Mouse (Mus musculus): Measurements from ENCODE around the gene Tubb4a.

Gene Tubb4a

DNA sequence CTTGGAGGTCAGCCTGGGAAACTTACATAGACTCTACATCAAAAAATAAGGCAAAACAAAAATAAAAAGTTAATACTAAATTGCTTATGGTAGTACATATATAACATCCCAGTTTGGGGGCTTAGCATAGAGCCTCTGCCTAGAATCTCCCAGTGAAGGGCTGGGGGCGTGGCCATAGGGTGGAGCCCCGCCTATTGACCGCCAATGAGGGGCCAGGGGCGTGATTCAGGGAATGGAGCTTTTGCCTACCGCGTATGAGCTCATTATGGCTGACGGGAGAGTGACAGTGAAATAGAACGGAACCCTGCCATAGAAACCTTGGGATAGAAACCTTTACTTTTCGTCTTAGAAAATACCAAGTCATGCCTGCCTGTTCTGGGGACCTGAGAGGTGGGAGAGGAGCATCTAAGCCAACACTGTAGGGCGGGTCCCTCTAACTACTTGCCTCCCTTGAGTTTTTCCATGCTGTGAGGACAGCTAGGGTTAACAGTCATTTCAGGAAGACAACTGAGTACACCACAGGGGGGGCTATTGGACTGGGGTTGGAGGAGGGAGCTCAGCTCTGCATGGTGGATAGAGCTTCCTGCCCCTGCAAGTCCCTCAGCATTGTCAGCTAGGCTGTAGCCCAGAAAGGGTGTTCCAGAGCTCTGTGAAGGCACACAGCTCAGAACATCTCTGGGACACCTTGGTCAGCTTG is 12.2 kb upstream of the Tubb4a start:
- no peak for DNase-seq

DNA sequence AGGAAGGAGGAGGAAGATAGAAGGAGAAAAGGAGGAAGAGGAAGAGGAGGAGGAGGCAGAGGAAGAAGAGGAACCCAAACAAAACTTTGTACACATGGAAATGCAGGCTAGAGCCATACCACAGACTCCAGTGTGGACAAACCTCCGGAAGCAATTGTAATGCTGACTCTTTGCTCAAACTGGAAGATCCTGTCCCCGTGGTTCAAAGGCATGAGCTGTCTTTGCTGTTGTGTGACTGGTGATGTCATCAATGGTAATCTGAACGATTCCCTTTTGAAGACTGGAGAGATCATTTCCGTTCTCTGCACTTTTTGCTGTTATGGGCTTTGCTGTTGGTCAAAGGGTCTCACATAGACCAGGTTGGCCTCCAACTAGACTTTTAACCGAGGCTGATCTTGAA is 10.7 kb upstream of the Tubb4a start:
- no peak for DNase-seq

DNA sequence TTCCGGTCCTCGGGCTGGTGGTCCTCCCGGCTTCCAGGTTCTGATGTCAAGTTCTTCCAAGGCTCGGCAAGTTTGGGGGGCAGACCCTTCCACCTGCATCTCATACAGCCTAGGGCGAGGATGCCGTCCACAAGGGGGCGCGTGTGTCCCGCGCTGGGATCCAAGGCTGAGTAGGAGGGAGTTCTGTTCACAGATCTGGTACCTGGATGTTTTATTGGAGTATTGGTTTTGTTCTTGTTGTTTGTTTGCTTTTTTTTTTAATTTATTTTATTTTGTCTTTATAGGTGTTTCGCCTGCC is 9.0 kb upstream of the Tubb4a start:
- peak; percentile 92 for DNase-seq

DNA sequence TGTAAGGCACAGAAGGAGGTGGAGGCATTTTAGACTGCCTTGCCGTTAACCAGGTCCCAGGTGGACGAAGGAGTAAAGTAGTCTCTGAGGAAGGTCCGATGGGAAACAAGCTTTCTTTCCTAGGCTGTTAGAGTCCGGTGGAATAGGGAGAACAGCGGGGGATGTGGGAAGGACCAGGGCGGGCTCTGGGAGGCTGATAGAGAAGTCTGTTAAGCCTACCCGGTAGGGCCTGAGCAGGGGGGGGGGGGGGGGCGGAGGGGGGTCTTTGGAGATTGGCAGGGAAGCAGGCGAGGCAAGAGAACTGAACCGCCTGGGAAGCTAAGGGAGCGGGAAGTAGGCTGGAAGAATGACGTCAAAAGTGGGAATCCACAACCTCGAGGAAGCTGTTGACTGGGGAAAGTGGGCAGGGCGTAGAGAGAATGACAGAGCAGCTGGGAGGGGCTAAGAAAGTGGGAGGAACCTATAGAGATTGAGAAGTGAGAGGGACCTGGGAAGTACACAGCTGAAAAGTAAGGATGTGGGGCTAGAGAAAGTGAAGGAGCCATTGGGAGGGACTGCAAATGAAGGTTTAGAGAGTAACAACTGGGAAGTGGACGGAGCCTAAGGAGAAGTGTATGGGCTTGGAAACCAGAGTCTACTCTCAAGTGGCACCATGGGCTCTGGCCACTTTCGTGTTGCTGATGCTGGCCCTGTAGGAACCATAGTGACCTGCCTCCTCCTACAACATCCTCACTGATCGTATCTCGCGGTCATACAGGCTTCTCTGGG is 8.5 kb upstream of the Tubb4a start:
- DNase-seq: peak; percentile 92

DNA sequence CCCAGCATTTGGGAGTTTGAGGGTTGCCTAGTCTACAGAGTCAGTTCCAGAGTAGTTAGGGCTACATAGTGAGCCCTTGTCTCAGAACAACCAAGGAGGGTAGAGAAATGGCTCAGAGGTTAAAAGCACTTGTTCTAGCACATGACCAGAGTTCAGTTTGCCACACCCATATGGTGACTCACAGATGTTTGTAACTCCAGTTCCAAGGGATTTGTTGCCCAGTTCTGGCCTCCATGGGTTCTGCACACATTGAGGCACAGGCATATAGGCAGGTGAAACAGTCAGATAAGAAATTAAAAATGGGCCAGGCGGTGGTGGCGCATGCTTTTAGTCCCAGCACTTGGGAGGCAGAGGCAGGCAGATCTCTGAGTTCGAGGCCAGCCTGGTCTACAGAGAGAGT is 6.6 kb upstream of the Tubb4a start:
- DNase-seq: no peak

DNA sequence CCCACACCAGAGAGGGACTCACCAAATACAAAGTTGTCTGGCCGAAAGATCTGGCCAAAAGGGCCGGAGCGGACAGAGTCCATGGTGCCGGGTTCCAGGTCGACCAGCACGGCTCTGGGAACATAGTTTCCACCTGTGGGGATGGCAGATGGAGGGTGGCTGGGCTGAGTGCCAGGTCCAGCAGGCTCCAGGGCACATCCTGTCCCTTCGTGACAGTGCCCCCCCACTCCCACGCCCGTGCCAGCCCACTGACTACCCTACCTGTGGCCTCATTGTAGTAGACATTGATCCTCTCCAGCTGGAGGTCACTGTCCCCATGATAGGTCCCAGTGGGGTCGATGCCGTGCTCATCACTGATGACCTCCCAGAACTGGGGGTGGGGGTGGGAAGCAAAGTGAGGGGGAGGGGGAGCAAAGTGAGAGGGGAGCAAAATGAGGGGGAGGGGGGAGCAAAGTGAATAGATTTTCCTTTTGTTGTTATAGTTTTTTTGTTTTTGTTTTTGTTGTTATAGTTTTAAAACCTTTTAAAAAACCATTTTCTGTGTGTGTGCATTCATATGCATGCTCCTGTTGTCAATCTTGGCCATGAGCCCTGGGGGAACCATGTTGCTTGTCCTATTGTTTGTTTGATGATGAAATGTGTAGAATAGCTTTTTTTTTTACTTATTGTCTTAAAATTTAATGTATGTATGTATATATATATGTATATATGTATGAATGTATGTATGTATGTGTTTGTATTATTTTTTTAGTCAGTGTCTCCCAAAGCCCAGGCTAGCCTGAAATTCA is 1.4 kb downstream of the Tubb4a start:
- no peak for DNase-seq

DNA sequence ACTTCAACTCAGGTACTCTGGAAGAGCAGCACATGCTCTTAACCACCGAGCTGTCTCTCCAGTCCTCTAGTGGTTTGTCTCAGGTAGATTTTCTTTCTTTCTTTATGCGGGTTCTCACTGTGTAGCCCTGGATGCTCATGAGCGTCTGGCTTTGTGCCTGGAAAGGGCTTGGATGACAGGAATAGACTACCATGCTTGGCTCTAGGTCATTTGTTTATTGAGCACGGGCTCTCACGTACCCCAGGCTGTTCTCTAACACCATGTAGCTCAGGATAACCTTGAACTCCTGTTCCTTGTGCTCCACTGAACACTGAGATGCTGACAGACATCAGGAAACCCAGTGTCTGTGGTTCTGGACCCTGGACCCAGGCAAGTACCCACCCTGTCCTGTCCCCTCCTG is 5.1 kb downstream of the Tubb4a start:
- no peak for DNase-seq

DNA sequence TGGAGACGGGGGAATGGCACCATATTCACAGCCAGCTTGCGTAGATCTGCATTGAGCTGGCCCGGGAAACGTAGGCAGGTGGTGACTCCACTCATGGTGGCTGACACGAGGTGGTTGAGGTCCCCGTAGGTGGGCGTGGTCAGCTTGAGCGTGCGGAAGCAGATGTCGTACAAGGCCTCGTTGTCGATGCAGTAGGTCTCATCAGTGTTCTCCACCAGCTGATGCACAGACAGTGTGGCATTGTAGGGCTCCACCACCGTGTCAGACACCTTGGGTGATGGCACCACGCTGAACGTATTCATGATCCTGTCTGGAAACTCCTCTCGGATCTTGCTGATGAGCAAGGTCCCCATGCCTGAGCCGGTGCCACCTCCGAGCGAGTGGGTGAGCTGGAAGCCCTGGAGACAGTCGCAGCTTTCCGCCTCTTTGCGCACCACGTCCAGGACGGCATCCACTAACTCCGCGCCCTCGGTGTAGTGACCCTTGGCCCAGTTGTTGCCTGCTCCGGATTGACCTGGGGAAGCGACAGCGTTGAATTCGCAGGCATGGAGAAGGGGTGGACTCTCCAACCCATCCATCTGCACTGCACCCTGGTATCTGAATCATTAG is 6.2 kb downstream of the Tubb4a start:
- DNase-seq: no peak

DNA sequence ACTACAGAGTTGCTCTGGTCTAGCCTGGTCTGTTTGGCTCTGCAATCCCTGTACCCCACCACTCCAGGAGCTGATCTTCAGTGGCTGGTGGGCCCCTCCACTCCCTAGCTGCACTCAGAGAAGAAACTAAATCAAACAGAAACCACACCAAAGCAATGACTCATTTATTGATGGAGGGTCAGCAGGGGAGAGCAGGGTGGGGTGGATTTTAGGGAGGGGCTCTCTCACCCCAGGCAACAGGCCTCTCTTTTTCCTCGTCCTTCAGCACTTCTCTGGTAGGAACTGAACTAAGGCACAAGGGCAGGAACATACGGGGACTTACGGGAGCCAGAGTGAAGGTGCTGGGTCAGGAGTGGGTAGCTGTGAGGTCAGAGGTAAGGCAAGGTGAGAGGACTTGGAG is 7.7 kb downstream of the Tubb4a start:
- DNase-seq: no peak

DNA sequence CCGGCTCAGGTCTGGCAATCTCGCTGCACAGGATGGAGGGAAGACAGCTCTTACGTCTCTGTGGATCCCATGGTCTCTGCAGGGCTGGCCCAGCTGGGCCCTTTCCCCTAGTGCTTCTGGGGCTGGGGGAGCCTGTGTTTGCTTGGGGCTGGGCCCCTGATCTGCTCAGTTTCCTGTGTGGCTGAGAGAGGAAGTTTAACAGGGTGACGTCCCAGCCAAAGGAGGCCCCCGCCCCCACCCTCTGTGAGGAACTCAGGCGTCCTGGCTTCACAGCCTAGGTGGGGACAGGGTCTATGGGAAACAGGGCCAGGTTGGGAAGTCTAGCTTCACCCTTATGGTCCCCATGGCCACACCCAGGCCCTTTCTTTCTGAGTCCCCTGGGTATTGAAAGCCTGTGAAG is 9.2 kb downstream of the Tubb4a start, which contains the start of gene Dennd1c:
Gene Dennd1c, minus strand, starts transcription at position 179 of the 400 bp plus-strand sequence.
- peak; percentile 49 for DNase-seq

DNA sequence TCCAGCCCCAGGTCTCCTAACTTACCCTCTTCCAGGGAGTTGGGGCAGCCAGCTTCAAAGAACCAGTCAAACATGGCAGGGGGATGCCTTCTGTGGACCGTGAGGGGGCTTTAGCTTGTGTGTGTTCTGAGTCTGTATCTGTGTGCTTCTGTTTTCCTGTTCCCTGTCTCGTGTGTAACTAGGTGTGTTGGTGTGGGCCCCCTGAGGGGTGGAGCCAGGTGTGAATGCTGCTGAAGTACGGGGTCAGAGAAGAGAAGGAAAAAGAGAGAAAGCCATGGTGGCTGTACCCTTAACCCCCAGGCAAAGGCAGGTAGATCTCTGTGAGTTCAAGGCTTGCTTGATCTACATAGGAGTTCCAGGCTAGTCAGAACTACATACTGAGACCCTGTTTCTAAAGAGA is 10.7 kb downstream of the Tubb4a start:
- DNase-seq: no peak

DNA sequence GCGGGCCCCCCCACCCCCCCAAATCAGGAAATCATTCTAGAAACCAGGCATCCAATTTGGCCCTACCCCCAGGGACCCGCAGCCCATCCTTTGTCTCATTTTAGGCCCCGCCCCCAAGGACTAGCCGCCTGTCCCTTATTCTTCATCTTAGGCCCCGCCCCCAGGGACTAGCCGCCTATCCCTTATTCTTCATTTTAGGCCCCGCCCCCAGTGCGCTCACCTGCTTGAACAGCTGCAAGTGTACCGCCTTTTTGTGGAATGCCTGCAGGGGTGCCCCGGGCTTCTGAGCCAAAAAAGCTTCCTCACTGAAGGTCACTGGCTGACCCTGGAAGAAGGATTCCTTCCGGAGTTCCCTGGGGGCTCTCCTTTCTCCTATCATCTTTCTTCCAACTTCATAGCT is 16.9 kb downstream of the Tubb4a start:
- DNase-seq: peak; percentile 77

DNA sequence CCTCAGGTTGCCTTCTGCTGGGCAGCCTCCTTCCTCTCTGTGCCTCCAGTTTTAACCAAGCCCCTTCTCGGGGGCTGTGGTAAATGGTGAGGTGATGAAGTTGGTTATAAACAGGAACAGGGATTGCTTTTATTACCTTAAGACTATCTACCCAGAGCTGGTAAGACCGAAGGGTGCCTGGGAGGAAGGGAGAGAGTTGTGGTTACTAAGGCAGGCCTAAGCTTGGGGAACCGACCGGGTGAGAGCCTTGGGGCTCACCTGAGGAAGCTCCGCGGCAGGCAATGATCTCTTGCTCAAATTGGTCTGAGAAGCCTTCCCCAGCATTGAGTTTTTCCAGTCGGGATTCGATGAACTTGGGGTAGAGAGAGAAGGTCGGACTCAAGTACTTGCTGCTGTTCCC is 17.3 kb downstream of the Tubb4a start:
- DNase-seq: no peak

DNA sequence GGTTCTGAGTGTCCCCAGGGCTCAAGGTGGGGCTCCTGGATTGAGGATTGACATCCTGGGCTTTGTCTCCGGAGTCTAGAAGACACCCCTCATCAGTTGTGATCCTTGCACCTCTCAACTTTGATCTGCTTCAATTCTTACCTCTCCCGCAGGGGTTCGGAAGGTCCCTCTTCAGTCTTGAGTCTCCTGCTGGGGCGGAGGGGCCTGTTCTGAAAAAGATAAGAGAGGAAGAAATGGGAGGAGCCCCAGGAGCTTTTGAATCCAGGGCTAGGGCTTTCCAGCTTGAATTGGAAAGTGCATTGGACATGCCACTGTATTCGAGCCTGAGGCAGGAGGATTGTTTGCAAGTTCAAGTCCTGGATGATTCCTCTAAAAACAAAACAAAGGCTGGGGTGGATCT is 20.7 kb downstream of the Tubb4a start:
- DNase-seq: no peak

DNA sequence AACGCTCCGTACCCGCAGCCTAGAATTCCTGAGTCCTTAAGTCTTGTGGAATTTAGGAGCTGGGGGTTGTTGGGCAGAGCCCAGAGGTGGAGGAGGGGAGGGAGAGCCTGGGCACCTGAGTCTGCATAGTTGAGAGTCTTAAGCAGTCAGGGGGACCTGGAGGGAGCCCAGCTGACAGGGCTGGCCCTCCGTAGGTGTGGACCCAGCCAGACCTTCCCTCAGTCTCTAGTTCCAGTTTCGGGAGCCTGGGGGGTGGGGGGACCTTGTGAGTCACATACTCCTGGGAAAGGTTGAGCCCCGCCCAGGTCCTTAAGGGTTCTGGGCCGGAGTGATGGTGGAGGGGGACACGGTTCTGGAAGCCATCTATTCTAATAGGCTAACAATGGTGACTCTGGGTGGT is 24.6 kb downstream of the Tubb4a start:
- peak; percentile 68 for DNase-seq

DNA sequence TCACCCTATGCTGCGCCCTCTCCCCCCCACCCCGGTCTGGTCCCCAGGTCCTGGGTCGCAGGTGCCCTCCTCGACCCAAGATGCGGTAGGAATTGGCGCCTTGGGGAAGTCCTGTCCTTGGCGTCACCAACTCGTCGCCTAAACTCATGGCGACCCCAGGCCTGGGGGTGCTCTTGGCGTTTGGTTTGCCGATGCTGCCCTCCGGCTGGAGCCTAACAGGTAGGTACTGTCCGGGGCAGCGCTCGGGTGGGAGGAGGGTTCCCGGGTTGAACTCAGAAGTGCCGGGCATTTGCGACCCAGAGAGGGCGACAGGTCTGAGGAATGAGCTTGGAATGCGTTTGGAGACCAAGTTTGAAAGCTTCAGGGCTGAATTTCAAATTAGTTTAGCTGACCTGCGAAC is 25.0 kb downstream of the Tubb4a start:
- no peak for DNase-seq

DNA sequence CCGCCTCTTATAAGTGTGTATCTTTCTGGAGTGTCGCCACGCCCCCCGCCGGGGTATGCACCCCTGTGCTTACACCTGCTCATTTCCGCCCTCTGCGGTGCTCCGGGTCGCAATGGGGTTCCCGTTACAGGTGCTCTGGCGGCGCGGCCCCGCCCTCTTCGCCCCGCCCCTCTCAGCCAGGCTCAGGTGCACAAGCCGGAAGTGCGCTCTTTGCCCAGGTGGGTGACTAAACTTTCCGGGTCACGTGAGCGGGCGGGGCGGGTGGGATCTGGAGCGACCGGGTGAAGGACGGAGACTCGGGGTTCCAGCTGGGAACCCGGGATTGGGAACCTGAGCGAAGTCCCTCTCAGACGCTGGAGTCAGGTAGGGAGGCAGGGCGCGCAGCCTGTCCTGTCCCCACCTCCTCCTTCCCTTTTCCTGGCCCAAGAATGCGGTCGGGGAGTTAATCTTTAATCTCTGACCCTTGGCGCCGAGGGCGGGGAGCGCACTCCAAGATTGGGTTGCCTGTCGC is 25.5 kb downstream of the Tubb4a start:
- peak; percentile 90 for DNase-seq

DNA sequence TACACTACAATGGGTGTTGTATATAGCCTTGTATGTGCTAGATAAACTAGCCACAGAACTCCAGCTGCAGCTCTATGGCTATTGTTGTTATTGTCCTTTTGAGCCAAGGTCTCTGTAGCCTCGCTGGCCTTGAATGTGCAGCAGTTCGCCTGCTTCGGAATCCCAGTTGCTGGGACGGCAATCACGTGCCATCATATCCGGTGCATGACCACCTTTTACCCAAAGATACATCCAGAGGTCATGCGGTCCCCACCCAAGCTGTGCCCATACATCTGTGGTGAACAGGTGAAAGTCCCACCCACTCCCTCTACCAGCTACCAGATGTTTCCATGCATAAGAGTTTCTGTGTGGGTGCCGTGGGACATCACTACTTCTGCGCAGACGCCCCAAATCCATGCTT is 26.5 kb downstream of the Tubb4a start:
- no peak for DNase-seq

DNA sequence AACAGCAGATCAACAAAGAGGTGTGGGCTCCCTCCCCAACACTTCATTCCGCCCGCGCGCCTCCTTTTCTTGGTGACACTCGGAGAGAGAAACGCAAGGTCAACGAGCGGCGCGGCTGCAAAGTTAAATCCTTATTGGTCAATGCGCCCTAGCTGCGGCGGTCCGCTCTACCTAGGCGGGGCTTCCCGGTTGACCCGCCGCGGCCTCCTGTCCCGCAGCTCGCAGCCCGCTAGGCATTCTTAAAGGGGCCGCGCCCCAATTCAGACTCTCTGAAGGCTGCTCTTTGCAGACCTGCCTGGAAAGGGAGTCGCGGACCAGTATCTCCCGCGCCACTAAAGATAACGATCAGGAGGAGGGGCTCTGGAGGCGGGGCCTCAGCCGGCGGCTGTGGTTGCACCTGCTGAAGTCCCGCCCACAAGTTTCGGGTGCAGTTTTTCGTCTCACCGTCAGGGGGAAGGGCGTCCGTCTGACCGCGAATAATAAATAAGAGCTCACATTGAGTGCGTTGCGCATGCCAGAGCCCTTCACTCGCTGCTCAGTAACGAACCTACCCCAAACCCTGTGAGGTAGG is 27.3 kb downstream of the Tubb4a start:
- peak; percentile 98 for DNase-seq

DNA sequence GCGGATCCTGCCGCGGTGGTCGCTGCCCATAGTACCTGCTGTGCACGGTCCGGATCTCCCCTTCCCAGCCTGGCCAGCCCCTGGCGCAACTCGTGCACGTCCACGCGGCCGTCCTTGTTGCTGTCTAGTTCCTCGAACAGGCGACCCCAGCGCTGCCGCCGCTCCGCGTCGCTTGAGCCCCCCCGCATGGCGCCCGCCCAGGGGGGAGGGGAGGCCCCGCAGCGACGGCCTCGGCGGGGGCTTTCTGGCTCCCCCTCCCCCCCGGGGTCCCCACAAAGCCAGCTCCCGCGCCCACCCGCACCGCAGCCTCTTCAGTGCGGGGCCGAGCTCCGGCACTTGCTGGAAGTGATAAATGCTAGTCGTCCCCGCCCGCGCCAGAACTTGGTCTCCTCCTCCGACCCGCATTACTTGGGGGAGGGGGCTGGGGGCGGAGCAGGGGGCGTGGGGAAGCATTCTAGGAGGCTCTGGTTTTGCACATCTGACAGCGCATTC is 28.1 kb downstream of the Tubb4a start, which contains the start of gene Slc25a23:
Gene Slc25a23, minus strand, starts transcription at position 378 of the 492 bp plus-strand sequence.
- DNase-seq: peak; percentile 71

DNA sequence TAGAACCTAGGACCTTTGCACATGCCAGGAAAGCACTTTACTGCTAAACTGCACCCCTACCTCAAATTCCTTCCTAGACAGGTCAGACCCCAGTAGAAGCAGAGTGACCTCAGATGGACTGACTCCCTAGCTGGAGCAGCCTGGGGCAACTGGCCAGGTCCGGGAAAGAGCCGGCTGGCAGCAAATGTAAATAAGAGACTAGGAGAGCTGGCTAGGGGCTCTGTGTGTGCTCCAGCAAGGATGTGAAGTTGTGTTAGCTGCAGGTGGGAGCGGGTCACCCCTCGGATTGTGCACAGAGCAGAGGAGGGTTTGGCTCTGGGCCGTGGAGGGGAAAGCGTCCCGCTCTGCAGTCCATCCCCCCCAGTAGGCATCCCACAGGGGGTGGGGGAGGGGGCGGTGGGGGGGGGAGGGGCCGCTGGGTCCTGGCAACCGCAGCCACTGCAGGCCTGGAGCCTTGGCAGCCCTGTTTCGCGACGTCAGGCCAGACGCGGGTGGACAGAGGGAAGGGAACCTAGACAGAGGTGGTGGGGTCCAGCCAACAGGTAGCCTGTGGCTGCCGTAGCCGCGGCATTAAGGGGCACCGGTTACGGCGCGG is 28.6 kb downstream of the Tubb4a start, which contains the start of gene Crb3:
Gene Crb3, plus strand, starts transcription at position 215 of the 595 bp plus-strand sequence.
- DNase-seq: peak; percentile 42

DNA sequence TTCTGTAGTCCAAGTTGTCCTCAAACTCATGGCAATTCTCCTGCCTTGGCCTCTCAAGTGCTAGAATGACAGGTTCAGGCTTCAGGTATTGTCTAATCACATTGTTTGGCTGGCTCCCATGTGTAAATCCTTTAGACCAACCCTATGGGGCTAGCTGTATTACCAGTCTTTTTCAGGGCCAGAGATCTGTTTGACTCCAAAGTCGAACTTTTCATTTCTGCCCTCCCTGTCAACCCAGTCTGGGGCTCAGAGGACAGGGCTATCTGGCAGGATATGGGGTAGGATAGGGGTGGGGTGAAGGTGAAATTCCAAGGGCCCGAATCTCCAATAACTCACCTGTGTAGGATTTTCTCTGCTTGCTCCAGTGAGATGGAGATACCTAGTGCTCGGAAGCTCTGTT is 31.3 kb downstream of the Tubb4a start:
- no peak for DNase-seq

Data from lung, postnatal 36 days (tissue).